Mouse (Mus musculus) thymus, adult 18-20 months (tissue): ENCODE results near the gene Cdk12.
"Not testable (repeated sequence)": the region's sequence is repeated elsewhere in the genome, so short reads cannot be mapped to it uniquely, and the experiment has no call there.

Experiments
- DNase-seq, 2 experiments: peaks; one replicate each; pipeline ENCODE4 v3.0.0; 2022; ENCODE audit warnings: mixed read lengths in 2 of 2

Cdk12 gene

DNA sequence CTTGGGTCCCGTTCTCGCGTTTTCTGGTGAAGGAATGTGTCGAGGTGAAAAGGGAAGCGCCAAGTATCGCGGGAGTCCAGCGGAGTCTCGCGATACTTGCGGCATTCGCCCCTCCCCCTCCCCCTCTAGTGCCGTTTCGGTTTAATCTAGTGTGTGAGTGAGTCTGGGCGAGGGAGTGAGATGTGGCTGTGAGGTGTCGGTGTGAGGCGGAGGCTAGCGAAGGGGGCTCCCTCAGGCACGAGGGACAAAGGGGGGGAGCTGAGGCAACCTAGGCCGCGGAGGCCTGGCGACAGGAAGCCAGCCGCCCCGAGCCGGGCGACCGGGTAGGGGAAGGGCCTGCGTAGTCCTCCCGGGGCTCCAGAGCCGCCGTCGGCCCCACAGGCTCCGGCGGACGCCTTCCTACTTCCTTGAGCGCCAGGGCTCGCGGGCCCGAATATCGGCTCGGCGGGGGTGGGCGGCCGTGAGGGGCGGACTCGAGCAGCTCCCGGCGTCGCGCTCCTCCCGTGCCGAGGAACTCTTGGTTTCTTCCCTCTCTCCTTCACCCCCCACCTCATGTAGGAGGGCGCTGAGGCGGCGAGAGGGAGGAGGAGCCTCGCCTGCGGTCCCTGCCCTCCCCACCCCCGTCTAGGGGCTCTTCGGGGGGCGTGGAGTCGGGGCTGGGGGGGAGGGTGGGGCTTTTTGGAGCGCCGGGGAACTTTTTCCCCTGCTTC, at the start of gene Cdk12:
Gene Cdk12 (plus strand): TSS at position 419 of the 710 bp plus-strand sequence.
- DNase-seq: peak; percentile 91 to 94

DNA sequence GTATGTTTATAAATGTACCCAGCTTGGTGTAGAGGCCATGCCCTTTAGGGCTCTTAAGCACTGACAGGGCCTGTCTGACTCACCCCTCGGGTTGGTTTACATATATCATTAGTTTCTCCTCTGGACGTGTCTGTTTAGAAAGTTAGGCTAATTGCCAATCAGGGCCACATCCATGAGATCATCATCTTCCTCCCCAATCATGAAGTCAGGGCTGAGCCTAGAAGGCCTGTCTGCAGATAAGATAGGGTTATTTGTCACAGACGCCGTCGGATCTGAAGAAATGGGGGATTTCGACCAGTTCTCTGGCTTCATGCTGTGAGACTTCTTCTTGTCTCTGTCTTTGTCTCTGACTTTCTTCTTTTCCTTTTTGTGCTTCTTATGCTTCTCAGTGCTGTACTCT, 47.8 kb upstream of the Cdk12 start:
- DNase-seq: no peak

DNA sequence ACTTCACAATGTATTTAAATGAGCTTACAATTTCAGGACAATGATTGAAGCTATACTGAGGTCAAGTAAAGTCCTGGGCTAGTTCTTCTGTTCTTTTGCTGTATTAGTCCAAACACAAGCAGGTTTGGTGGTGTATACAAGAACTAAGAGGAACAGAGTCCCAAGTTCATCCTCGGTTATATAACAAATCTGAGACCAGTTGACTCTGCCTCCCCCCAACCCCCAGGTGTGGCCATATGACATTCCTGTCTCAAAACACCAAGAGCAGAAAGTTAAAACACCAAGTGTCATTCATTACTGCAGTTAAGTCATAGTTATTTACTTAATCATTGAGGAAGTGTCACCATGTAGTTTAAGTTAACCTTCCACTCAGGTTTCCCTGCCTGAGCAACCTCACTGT, 34.5 kb upstream of the Cdk12 start:
- DNase-seq: no peak

GRCm38 (mm10) chr11:98182149-98182548, 20.7 kb upstream of the Cdk12 start:
- DNase-seq: not testable (repeated sequence)

DNA sequence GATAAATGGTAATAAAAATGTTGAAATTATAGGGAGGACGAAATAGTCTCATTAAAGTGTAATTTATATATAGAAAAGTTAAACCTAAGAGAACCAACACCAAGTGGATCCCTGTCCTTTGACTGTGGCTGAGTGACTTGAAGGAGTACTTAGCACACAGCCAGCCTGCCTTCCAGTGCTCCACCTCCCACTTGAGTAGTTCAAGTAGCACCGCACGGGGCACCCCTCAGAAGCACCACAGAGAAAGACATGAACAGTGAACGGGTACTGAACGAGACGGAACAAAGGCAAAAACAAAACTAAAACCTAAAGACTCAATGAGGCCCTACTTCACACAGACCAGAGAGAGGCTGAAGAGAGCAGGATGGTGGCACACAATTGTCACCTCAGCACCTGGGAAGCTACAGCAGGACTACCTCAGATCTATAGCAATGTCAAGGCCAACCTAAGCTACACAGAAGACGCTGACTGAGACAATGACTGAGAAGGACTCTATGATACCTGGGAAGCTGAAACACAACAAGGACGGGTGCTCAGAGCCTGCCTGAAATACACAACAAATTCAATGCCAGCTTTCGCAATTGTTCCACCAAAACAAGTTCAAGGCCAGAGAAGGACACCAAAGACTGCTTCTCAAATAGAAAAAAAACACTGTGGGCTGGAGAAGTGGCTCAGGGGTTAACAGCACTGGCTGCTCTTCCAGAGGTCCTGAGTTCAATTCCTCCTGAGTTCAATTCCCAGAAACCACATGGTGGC, 15.0 kb upstream of the Cdk12 start:
- DNase-seq: no peak

DNA sequence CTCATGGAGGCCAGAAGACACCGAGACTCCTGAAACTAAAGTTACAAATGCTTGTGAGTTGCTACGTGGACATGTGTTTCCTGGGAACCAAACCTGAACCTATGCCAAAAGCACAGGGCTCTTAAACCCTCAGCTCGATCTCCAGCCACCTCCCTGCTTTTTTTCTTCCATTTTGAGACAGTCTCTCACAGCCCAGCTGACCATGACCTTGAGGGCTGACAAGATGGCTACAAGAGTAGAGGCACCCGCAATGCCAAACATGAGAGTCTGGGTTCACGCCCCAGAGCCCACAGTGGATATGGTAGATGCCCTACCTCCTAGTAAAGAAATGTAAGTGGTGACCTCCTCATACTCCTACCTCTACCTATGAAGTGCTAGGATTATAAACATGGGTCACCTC, 12.0 kb upstream of the Cdk12 start:
- no peak for DNase-seq

DNA sequence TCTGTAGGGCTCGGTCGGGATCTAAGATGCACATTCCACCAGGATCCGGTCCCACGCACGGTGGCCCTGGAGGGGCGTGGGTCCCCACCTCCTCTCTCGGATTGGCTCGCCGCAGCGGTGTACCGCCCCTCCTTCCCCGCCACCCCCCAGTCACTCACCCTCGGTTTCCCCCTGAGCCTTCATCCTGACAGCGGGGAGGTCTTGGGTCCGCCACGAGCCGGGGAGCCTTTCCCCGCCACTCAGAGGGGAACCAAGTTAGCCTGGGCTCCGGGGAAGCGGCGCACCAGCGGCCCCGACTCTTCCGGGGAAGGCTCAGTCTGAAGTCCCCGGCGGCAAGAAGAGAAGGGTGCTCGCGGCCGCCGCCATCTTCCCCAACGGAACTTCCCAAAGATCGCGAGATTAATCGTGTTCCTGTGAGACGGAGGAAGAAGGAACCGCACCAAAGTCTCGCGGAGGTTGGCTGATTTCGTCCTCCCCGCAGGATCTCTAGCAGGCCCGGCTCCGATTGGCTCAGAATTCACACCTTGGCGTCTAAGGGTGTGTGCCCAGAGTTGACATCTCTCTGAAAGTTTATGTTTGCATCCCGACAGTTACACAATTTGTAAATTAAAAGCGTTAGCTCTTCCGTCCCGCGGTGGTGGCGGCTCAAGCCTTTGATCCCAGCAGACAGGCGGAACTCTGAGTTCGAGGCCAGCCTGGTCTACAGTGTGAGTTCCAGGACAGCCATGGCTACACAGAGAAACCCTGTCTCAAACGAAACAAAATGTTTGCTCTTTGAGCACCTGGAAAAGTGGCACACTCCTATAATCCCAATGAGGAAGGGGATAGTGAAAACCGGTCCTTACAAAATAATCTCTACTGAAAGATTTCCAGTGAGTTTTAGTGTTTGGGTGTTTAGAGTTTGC, 9.7 kb upstream of the Cdk12 start, which contains the start of gene Med1:
Gene Med1 (minus strand): TSS at position 393 of the 905 bp plus-strand sequence.
- peak; percentile 81 to 91 for DNase-seq

- DNase-seq: peak; percentile 15 to 25
These were observed 843 bp upstream of the Cdk12 start for GRCm38 (mm10) chr11:98201791-98202640.

- DNase-seq: no peak
These were observed 572 bp downstream of the Cdk12 start for GRCm38 (mm10) chr11:98203351-98203911.

DNA sequence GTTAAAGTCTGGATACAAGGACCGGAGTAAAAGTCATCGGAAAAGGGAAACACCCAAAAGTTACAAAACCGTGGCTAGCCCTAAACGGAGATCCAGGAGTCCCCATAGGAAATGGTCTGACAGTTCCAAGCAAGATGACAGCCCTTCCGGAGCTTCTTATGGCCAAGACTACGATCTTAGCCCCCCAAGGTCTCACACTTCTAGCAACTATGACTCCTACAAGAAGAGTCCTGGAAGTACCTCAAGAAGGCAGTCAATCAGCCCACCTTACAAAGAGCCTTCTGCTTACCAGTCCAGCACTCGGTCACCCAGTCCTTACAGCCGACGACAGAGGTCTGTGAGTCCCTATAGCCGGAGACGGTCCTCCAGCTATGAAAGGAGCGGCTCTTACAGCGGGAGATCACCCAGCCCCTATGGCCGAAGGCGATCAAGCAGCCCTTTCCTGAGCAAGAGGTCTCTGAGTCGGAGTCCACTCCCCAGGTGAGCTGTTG, 1.1 kb downstream of the Cdk12 start:
- no peak for DNase-seq

GRCm38 (mm10) chr11:98205463-98205862, 2.6 kb downstream of the Cdk12 start:
- DNase-seq: no peak

DNA sequence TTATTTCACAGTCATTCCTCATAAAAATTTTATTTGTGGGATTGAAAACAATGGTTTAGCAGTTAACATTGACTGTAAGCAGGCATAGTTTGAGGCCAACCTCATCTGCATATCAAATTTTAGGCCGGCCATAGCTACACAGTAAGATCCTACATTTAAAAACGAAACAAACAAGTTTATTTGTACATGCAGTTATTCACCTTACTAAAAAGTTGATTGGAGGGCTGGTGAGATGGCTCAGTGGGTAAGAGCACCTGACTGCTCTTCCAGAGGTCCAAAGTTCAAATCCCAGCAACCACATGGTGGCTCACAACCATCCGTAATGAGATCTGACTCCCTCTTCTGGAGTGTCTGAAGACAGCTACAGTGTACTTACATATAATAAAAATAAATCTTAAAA, 3.4 kb downstream of the Cdk12 start:
- not testable (repeated sequence) for DNase-seq

DNA sequence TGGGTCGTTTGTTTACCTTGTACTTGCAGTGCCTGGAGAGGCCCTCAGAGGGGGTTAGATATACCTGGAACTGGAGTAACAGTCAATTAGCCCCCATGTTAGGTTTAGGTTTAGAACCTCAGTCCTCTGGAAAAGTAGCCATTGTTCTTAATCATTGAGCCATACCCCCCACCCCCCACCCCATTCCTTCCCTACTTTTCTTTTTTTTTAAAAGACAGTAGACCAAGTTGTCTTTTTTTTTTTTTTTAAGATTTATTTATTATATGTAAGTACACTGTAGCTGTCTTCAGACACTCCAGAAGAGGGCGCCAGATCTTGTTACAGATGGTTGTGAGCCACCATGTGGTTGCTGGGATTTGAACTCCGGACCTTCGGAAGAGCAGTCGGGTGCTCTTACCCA, 6.8 kb downstream of the Cdk12 start:
- DNase-seq: not testable (repeated sequence)

GRCm38 (mm10) chr11:98213311-98213710, 10.5 kb downstream of the Cdk12 start:
- DNase-seq: no peak

DNA sequence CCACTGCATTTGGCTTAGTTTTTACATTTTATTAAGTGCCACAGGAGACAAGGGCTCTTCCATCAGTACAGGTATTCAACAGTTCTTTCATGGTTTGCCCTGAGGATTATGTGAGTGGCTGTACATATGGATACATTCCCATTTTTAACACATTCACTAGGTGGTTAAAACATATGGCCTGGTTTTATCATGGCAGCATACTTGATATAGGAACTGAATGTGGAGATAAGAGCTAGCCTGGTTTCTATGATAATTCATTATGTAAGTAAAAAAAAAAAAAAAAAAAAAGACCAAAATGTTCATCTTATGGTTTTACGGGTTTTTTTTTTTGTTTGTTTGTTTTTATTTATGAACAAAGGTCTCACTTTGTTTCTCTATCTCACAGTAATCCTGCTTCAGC, 23.5 kb downstream of the Cdk12 start:
- no peak for DNase-seq

DNA sequence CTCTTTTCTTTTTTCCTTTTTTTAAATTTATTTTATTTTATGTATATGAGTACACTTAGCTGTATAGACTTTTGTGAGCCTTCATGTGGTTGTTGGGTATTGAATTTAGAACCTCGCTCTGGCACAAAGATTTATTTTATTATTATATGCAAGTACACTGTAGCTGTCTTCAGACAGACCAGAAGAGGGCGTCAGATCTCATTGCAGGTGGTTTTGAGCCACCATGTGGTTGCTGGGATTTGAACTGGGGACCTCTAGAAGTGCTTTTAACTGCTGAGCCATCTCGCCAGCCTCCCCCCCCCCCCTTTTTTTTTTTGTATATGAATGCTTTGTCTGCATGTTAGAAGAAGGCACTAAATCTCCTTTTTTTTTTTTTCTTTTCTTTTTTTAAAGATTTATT, 35.6 kb downstream of the Cdk12 start:
- no peak for DNase-seq

DNA sequence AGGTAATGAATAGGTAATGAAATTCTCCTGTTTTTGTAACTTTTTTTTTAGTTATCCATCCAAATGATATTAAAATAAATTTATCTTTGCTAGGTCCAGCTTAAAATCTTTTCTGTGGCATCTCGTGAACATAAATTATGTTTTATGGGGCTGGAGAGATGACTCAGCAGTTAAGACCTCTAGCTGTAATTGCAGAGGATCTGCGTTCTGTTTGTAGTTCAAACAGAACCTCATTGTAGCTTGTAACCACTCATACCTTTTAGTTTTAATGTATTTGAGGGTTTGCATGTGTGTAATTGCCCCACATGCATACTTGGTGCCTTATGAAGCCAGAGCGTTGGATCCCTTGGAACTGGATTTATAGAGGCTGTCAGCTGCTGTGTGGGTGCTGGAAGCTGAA, 36.1 kb downstream of the Cdk12 start:
- DNase-seq: no peak

GRCm38 (mm10) chr11:98242910-98243309, 40.1 kb downstream of the Cdk12 start:
- DNase-seq: not testable (repeated sequence)

- DNase-seq: no peak
These were observed 41.6 kb downstream of the Cdk12 start for GRCm38 (mm10) chr11:98244415-98244814.

DNA sequence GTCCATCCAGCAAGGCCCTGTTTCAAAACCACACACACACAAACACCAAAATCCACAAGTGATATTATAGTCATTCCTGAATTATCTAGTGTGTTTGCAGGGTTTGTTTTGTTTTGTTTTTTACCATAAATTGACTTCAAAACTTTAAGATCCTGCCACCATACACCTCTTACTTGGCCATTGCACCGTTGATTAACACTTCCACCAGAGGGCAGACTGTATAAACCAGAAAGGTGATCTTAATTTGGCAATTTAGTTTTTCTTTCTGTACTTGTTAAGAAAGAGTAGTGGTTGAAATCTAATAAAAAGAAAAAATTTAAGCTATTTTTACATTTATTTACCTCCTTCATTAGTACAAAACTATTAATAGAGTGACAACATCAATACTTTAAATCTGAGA, 44.5 kb downstream of the Cdk12 start:
- no peak for DNase-seq

DNA sequence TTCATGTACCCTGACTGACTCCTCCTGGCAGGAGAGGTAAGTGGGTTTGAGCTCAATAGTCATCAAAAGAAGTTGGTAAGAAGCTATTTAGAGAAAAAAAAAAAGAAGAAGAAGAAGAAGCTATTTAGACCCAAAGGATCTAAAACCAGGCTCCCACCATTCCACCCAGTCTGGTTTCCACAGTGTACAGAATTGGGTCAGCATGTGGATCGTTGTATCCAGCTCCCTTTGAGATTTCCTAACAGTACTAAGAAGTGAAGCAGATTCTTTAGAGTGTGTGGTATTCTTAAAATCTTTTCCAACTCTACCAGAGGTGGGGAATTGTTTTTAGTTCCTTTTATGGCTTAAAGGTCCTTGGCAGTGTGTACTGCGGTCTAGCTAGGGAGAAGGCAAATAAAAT, 50.9 kb downstream of the Cdk12 start:
- no peak for DNase-seq
